20 mouse cellular contexts compared by ENCODE assay signal in genomic region chr10:36935863-36936262, GRCm38 (mm10). TPM values are rescaled to one million over a fixed set of nuclear protein-coding genes. Genes with fewer than 3 reads are reported as not detected.
A peak's percentile ranks its signal among the peaks of the same experiment; 100 is the strongest.
DNase-seq lines count a peak whose midpoint lies in the region; ATAC-seq and TF ChIP-seq lines count a peak whose summit lies in the region.
"Had no signal": no experiment of that assay in that cellular context is flagged by ENCODE, and none has a peak within 500 bp of the region (broad histone marks: within the 10 kb centered on the region; RNA-seq: fewer than 3 reads in every experiment).

No protein-coding gene starts in this region.

- peak; percentile 59 for DNase-seq in CD4-positive, CD25-positive, alpha-beta regulatory T cell, adult 2 months (ENCODE audit: low read depth, low spot score)
- DNase-seq in ES-CJ7 (ENCODE audit: low read depth, low spot score) (peak; percentile 87), ZHBTc4 (ENCODE audit: low read depth, low spot score) (peak; percentile 87)
- DNase-seq in lung, postnatal 0 days (ENCODE audit: low spot score) = no peak
- DNase-seq in adrenal gland, postnatal 4 days (ENCODE audit: low spot score in 2 of 2) = no peak
- no peak for DNase-seq in thymus, postnatal 0 days (ENCODE audit: low spot score)
- no peak for DNase-seq in kidney, postnatal 10 days
- DNase-seq: adrenal gland, postnatal 10 days; cerebellum, adult 11-12 months; cerebellum, adult 9-10 months; cerebellum, postnatal 25 days; forebrain, postnatal 0 days; gastrocnemius, postnatal 14 days; heart, postnatal 36 days; kidney, adult 11 months had no signal

- no peaks in the 10 kb centered on the region for H3K9me3 ChIP-seq in lung, postnatal 0 days (ENCODE audit: low read length)
- H3K9me3 ChIP-seq: embryonic facial prominence, embryonic 12.5 days; forebrain, embryonic 12.5 days; G1E; heart, embryonic 13.5 days; hindbrain, embryonic 15.5 days had no signal

- H3K27me3 ChIP-seq in lung, postnatal 0 days (replicated peaks; ENCODE audit: insufficient read depth, low read length) = no peaks in the 10 kb centered on the region
- H3K27me3 ChIP-seq: embryonic facial prominence, embryonic 12.5 days; forebrain, embryonic 12.5 days; heart, embryonic 13.5 days; hindbrain, embryonic 15.5 days had no signal

- no peak for TF ChIP-seq EP300 in lung, postnatal 0 days (IDR thresholded peaks at IDR 0.05)

- no peak overlapping the region for H3K4me2 ChIP-seq in lung, postnatal 0 days (replicated peaks; ENCODE audit: low read depth, low read length)
- H3K4me2 ChIP-seq: embryonic facial prominence, embryonic 12.5 days; forebrain, embryonic 12.5 days; heart, embryonic 13.5 days; hindbrain, embryonic 15.5 days had no signal

- H3K4me1 ChIP-seq in lung, postnatal 0 days (ENCODE audit: insufficient read depth, low read depth, low read length) = no peaks in the 10 kb centered on the region
- H3K4me1 ChIP-seq: embryonic facial prominence, embryonic 12.5 days; forebrain, embryonic 12.5 days; heart, embryonic 13.5 days; hindbrain, embryonic 15.5 days had no signal

- ATAC-seq in lung, postnatal 0 days = no peak
- ATAC-seq: forebrain, postnatal 0 days had no signal

- H3K27ac ChIP-seq in lung, postnatal 0 days (ENCODE audit: low read length) = no peak overlapping the region
- H3K27ac ChIP-seq: embryonic facial prominence, embryonic 12.5 days; forebrain, embryonic 12.5 days; heart, embryonic 13.5 days; hindbrain, embryonic 15.5 days had no signal

- WGBS in lung, postnatal 0 days = 80% methylated on average over 5 of the region's 5 CpGs

- H3K4me3 ChIP-seq in lung, postnatal 0 days (ENCODE audit: low read depth, low read length) = no peak overlapping the region
- H3K4me3 ChIP-seq: embryonic facial prominence, embryonic 12.5 days; forebrain, embryonic 12.5 days; heart, embryonic 13.5 days; hindbrain, embryonic 15.5 days had no signal

- H3K9ac ChIP-seq in lung, postnatal 0 days (replicated peaks; ENCODE audit: low read depth) = no peak overlapping the region
- H3K9ac ChIP-seq: embryonic facial prominence, embryonic 12.5 days; forebrain, embryonic 12.5 days; forebrain, postnatal 0 days; heart, embryonic 13.5 days; hindbrain, embryonic 15.5 days had no signal

- no peak for TF ChIP-seq CTCF in lung, postnatal 0 days (IDR thresholded peaks at IDR 0.05)

- no peaks in the 10 kb centered on the region for H3K36me3 ChIP-seq in lung, postnatal 0 days (ENCODE audit: insufficient read depth, low read length)
- H3K36me3 ChIP-seq: embryonic facial prominence, embryonic 12.5 days; forebrain, embryonic 12.5 days; G1E; heart, embryonic 13.5 days; hindbrain, embryonic 15.5 days had no signal

RNA-seq across cellular contexts. Expression of gene Hdac2, which starts 38.5 kb away (rescaled TPM):
- 91.2 and 103 TPM in 2 replicates for polyA plus RNA-seq in lung, postnatal 0 days (2015; fragmentation: Nextera tagmentation; extraction: Ambion mirVana)
- total RNA-seq in adrenal gland, postnatal 4 days (2021) = 100 to 1,000 TPM; 114 to 115 TPM
- 177 and 197 TPM in 2 replicates for polyA plus RNA-seq in thymus, postnatal 0 days (2015; fragmentation: Nextera tagmentation; extraction: Ambion mirVana)

Comparison
In these comparisons a context has a peak if more than half of its experiments do, and no peak if none do; other contexts are left out.
1. DNase-seq: peak in CD4-positive, CD25-positive, alpha-beta regulatory T cell, adult 2 months (single experiment), ES-CJ7 (single experiment) and ZHBTc4 (single experiment); none in lung, postnatal 0 days (single experiment), adrenal gland, postnatal 4 days (0 of 2), thymus, postnatal 0 days (single experiment) and kidney, postnatal 10 days (single experiment).